Mouse (Mus musculus): Measurements from ENCODE around the gene Tnip2. TPM values are rescaled to one million over a fixed set of nuclear protein-coding genes. Genes with fewer than 3 reads are reported as not detected.

Gene Tnip2
- polyA plus RNA-seq, 1 experiment from 2014 or later = 21.9 TPM

Other genes with a start within 250 kb of the Tnip2 start
- gene Zfyve28, start 225.5 kb downstream of the Tnip2 start, polyA plus RNA-seq (2015; fragmentation: Nextera tagmentation; extraction: Ambion mirVana) = 0.37 and 0.77 TPM in 2 replicates
- gene Cfap99, start 225.4 kb downstream of the Tnip2 start, polyA plus RNA-seq (2015; fragmentation: Nextera tagmentation; extraction: Ambion mirVana) = not detected in 2 replicates
- 174 and 181 TPM in 2 replicates for gene Rnf4, start 177.7 kb downstream of the Tnip2 start, polyA plus RNA-seq (2015; fragmentation: Nextera tagmentation; extraction: Ambion mirVana)
- gene Fam193a, start 144.1 kb downstream of the Tnip2 start, polyA plus RNA-seq (2015; fragmentation: Nextera tagmentation; extraction: Ambion mirVana) = 10.6 and 13.0 TPM in 2 replicates
- gene Sh3bp2, start 11.8 kb upstream of the Tnip2 start, polyA plus RNA-seq (2015; fragmentation: Nextera tagmentation; extraction: Ambion mirVana) = 7.6 and 10.3 TPM in 2 replicates
- 178 and 200 TPM in 2 replicates for gene Add1, start 59.7 kb upstream of the Tnip2 start, polyA plus RNA-seq (2015; fragmentation: Nextera tagmentation; extraction: Ambion mirVana)
- gene Mfsd10, start 123.2 kb upstream of the Tnip2 start, polyA plus RNA-seq (2015; fragmentation: Nextera tagmentation; extraction: Ambion mirVana) = 118 and 132 TPM in 2 replicates
- 25.3 and 25.8 TPM in 2 replicates for gene Nop14, start 146.2 kb upstream of the Tnip2 start, polyA plus RNA-seq (2015; fragmentation: Nextera tagmentation; extraction: Ambion mirVana)
- gene Grk4, start 146.4 kb upstream of the Tnip2 start, polyA plus RNA-seq (2015; fragmentation: Nextera tagmentation; extraction: Ambion mirVana) = 1.9 and 2.8 TPM in 2 replicates
- gene Htt, start 247.7 kb upstream of the Tnip2 start, polyA plus RNA-seq (2015; fragmentation: Nextera tagmentation; extraction: Ambion mirVana) = 12.5 and 12.9 TPM in 2 replicates

Data from kidney, embryonic 15.5 days (tissue).